Comparison of ENCODE assay signal across 17 mouse cellular contexts in the genomic region with DNA sequence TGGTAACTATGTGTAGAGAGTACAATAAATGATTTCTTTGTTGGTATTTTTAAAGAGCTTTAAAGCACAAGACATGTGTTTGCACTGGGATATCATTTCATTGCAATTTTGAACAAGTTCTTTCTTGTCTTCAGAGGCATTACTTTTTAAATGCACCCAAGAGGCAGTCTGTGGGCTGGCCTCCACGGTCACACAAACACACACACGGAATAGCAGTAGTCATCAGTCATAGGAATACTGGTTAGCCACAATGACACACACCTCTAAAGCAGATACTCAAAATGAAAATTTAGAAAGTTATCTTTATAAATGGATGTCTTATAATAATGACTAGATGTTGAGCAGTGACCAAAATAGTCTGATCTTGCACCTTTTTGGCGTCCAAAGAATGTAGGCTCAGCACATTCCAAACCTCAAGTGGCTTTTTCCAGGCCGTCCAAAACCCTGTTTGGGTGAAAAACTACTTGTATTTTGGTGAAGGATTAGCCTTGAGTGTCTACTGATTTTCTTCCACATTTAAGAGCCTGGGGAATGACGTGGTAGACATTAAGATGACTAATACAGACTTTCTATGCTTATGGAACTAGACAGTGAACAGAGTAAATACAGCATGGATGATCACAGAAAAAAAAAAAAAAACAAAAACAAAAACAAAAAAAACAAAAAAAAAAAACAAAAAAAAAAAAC.
"Had no signal": no experiment of that assay in that cellular context is flagged by ENCODE, and none has a peak within 500 bp of the region (broad histone marks: within the 10 kb centered on the region; RNA-seq: fewer than 3 reads in every experiment).

No protein-coding gene starts in this region.

- H3K4me2 ChIP-seq: limb, embryonic 15.5 days; liver, embryonic 13.5 days; lung, embryonic 15.5 days; midbrain, embryonic 11.5 days; midbrain, embryonic 15.5 days; neural tube, embryonic 13.5 days had no signal

- ATAC-seq: midbrain, embryonic 15.5 days had no signal

- H3K4me3 ChIP-seq: layer of hippocampus, adult 2 months; limb, embryonic 15.5 days; liver, embryonic 13.5 days; lung, embryonic 15.5 days; midbrain, embryonic 15.5 days; neural tube, embryonic 13.5 days had no signal

- DNase-seq: kidney, adult 2 months; kidney, postnatal 25 days; layer of hippocampus, adult 9-11 months; liver, embryonic 13.5 days; lung, postnatal 10 days; lung, postnatal 4 days; thymus, adult 2 months; thymus, postnatal 14 days; thymus, postnatal 4 days had no signal

- H3K27ac ChIP-seq: kidney, postnatal 0 days; layer of hippocampus, adult 2 months; limb, embryonic 15.5 days; liver, embryonic 13.5 days; lung, embryonic 15.5 days; midbrain, embryonic 15.5 days; neural tube, embryonic 13.5 days; stomach, postnatal 0 days had no signal

- H3K4me1 ChIP-seq: limb, embryonic 15.5 days; liver, embryonic 13.5 days; lung, embryonic 15.5 days; midbrain, embryonic 15.5 days; neural tube, embryonic 13.5 days had no signal

- H3K9me3 ChIP-seq: limb, embryonic 15.5 days; liver, embryonic 13.5 days; lung, embryonic 15.5 days; midbrain, embryonic 15.5 days; neural tube, embryonic 13.5 days had no signal

- H3K27me3 ChIP-seq: limb, embryonic 15.5 days; liver, embryonic 13.5 days; lung, embryonic 15.5 days; midbrain, embryonic 15.5 days; neural tube, embryonic 13.5 days had no signal

- H3K36me3 ChIP-seq: limb, embryonic 15.5 days; liver, embryonic 13.5 days; lung, embryonic 15.5 days; midbrain, embryonic 15.5 days; neural tube, embryonic 13.5 days had no signal

- H3K9ac ChIP-seq: limb, embryonic 15.5 days; liver, embryonic 13.5 days; lung, embryonic 15.5 days; midbrain, embryonic 15.5 days; neural tube, embryonic 13.5 days had no signal
